Mouse (Mus musculus) megakaryocyte, embryonic 14.5 days (primary cell): ENCODE measurements around the gene Wfdc10.

Experiments
- FLI1 ChIP-seq: IDR thresholded peaks from 2 replicates; pipeline ENCODE4 v1.6.1; 2012; ENCODE audit warnings: low read length, inconsistent platforms, mixed read lengths
- GATA1 ChIP-seq: IDR thresholded peaks from 3 replicates; pipeline ENCODE4 v1.6.1; 2012; ENCODE audit warnings: mixed read lengths, low read length, inconsistent platforms, borderline replicate concordance

DNA sequence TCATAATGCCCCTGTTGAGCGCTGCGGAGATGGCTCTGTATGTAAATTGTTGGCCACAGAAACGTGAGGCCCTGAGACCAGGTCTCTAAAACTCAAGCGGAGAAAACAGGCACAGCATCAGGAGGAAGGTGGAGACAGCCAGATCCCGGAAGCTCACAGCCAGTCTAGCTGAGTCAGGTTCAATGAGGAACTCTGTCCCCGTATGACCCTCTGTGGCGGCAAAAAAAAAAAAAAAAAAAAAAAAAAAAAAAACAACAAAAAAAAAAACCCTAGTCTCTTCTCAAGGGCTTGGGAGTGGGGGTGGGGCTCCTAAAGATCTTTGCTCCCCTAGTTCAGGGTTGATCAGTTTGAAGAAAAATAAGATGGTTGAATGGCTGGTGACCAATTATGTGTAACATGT, 14.7 kb upstream of the Wfdc10 start:
- TF ChIP-seq GATA1 (no peak), FLI1 (no peak)
